Mouse (Mus musculus): ENCODE measurements around the gene Ipcef1. TPM values are rescaled to one million over a fixed set of nuclear protein-coding genes. Genes with fewer than 3 reads are reported as not detected.
"Not testable (repeated sequence)": the region's sequence is repeated elsewhere in the genome, so short reads cannot be mapped to it uniquely, and the experiment has no call there.

Ipcef1 gene
- polyA plus RNA-seq, 1 experiment from 2014 or later: 0.11 TPM

GRCm38 (mm10) chr10:7004980-7005538 is 47.2 kb downstream of the Ipcef1 start:
- Histone ChIP-seq H3K4me1 (ENCODE audit: insufficient read depth) (no peaks in the 10 kb centered on the region), H3K27me3 (ENCODE audit: insufficient read depth, low read length) (no peaks in the 10 kb centered on the region), H3K9ac (no peak overlapping the region), H3K4me3 (ENCODE audit: low read depth, low read length) (no peak overlapping the region), H3K27ac (ENCODE audit: low read depth) (no peak overlapping the region), H3K36me3 (ENCODE audit: insufficient read depth) (no peaks in the 10 kb centered on the region), H3K4me2 (no peak overlapping the region), H3K9me3 (ENCODE audit: low read depth, low read length) (no peaks in the 10 kb centered on the region)
- DNase-seq: peak; percentile 17
- no peak for TF ChIP-seq CTCF (IDR thresholded peaks at IDR 0.05; ENCODE audit: low read depth)
- ATAC-seq (ENCODE audit: insufficient read depth): no peak
- WGBS: 45% methylated on average over 5 of the region's 5 CpGs

GRCm38 (mm10) chr10:7003898-7004297 is 48.4 kb downstream of the Ipcef1 start:
- not testable (repeated sequence) for H3K9ac ChIP-seq; H3K4me2 ChIP-seq; H3K4me3 ChIP-seq (ENCODE audit: low read depth, low read length); H3K9me3 ChIP-seq (ENCODE audit: low read depth, low read length); DNase-seq; H3K36me3 ChIP-seq (ENCODE audit: insufficient read depth); H3K27ac ChIP-seq (ENCODE audit: low read depth); ATAC-seq (ENCODE audit: insufficient read depth); H3K27me3 ChIP-seq (ENCODE audit: insufficient read depth, low read length); H3K4me1 ChIP-seq (ENCODE audit: insufficient read depth)

- 77% methylated on average over 3 of the region's 3 CpGs for WGBS
- no peak overlapping the region for H3K27ac ChIP-seq (ENCODE audit: low read depth)
- no peak for TF ChIP-seq CTCF (IDR thresholded peaks at IDR 0.05; ENCODE audit: low read depth)
- H3K36me3 ChIP-seq (ENCODE audit: insufficient read depth): no peaks in the 10 kb centered on the region
- H3K9ac ChIP-seq: no peak overlapping the region
- ATAC-seq (ENCODE audit: insufficient read depth): no peak
- DNase-seq: no peak
- H3K4me3 ChIP-seq (ENCODE audit: low read depth, low read length): no peak overlapping the region
- H3K27me3 ChIP-seq (ENCODE audit: insufficient read depth, low read length): no peaks in the 10 kb centered on the region
- H3K4me1 ChIP-seq (ENCODE audit: insufficient read depth): no peaks in the 10 kb centered on the region
- H3K9me3 ChIP-seq (ENCODE audit: low read depth, low read length): no peaks in the 10 kb centered on the region
- H3K4me2 ChIP-seq: no peak overlapping the region
These were observed 52.9 kb downstream of the Ipcef1 start for GRCm38 (mm10) chr10:6999355-6999754.

- DNase-seq: no peak
- WGBS: 83% methylated on average over 4 of the region's 4 CpGs
These were observed 53.6 kb downstream of the Ipcef1 start for GRCm38 (mm10) chr10:6998576-6999250.

GRCm38 (mm10) chr10:6996895-6997294 is 55.4 kb downstream of the Ipcef1 start:
- TF ChIP-seq CTCF (IDR thresholded peaks at IDR 0.05; ENCODE audit: low read depth): no peak
- H3K4me1 ChIP-seq (ENCODE audit: insufficient read depth): no peaks in the 10 kb centered on the region
- no peak overlapping the region for H3K27ac ChIP-seq (ENCODE audit: low read depth)
- H3K27me3 ChIP-seq (ENCODE audit: insufficient read depth, low read length): no peaks in the 10 kb centered on the region
- H3K9me3 ChIP-seq (ENCODE audit: low read depth, low read length): no peaks in the 10 kb centered on the region
- no peak overlapping the region for H3K9ac ChIP-seq
- WGBS: 65% methylated on average over 3 of the region's 3 CpGs
- H3K36me3 ChIP-seq (ENCODE audit: insufficient read depth): no peaks in the 10 kb centered on the region
- DNase-seq (no peak), ATAC-seq (ENCODE audit: insufficient read depth) (no peak)
- no peak overlapping the region for H3K4me3 ChIP-seq (ENCODE audit: low read depth, low read length)
- H3K4me2 ChIP-seq: no peak overlapping the region

More at GRCm38 (mm10) chr10:6998576-6999250, 53.6 kb downstream of the Ipcef1 start:
- no peaks in the 10 kb centered on the region for H3K36me3 ChIP-seq (ENCODE audit: insufficient read depth)
- H3K27me3 ChIP-seq (ENCODE audit: insufficient read depth, low read length): no peaks in the 10 kb centered on the region
- no peaks in the 10 kb centered on the region for H3K4me1 ChIP-seq (ENCODE audit: insufficient read depth)
- no peak for ATAC-seq (ENCODE audit: insufficient read depth)
- no peak overlapping the region for H3K4me3 ChIP-seq (ENCODE audit: low read depth, low read length)
- no peaks in the 10 kb centered on the region for H3K9me3 ChIP-seq (ENCODE audit: low read depth, low read length)
- TF ChIP-seq CTCF (IDR thresholded peaks at IDR 0.05; ENCODE audit: low read depth): no peak
- H3K27ac ChIP-seq (ENCODE audit: low read depth): no peak overlapping the region
- H3K4me2 ChIP-seq: no peak overlapping the region
- no peak overlapping the region for H3K9ac ChIP-seq

- 82% methylated on average over 1 of the region's 1 CpGs for WGBS
- no peak overlapping the region for H3K4me2 ChIP-seq
- no peaks in the 10 kb centered on the region for H3K9me3 ChIP-seq (ENCODE audit: low read depth, low read length)
These were observed 63.7 kb downstream of the Ipcef1 start for GRCm38 (mm10) chr10:6988555-6988954.

GRCm38 (mm10) chr10:6987399-6988098 is 64.7 kb downstream of the Ipcef1 start:
- DNase-seq (peak; percentile 28), ATAC-seq (ENCODE audit: insufficient read depth) (peak; percentile 60)
- 58% methylated on average over 4 of the region's 4 CpGs for WGBS
- no peak overlapping the region for H3K9ac ChIP-seq
- no peak for TF ChIP-seq CTCF (IDR thresholded peaks at IDR 0.05; ENCODE audit: low read depth)
- H3K27ac ChIP-seq (ENCODE audit: low read depth): no peak overlapping the region
- H3K9me3 ChIP-seq (ENCODE audit: low read depth, low read length): no peaks in the 10 kb centered on the region
- no peak overlapping the region for H3K4me2 ChIP-seq
- H3K4me1 ChIP-seq (ENCODE audit: insufficient read depth): no peaks in the 10 kb centered on the region
- no peaks in the 10 kb centered on the region for H3K27me3 ChIP-seq (ENCODE audit: insufficient read depth, low read length)
- no peak overlapping the region for H3K4me3 ChIP-seq (ENCODE audit: low read depth, low read length)
- H3K36me3 ChIP-seq (ENCODE audit: insufficient read depth): no peaks in the 10 kb centered on the region

More at GRCm38 (mm10) chr10:6988555-6988954, 63.7 kb downstream of the Ipcef1 start:
- no peaks in the 10 kb centered on the region for H3K36me3 ChIP-seq (ENCODE audit: insufficient read depth)
- DNase-seq: no peak
- TF ChIP-seq CTCF (IDR thresholded peaks at IDR 0.05; ENCODE audit: low read depth): no peak
- H3K9ac ChIP-seq: no peak overlapping the region
- no peaks in the 10 kb centered on the region for H3K4me1 ChIP-seq (ENCODE audit: insufficient read depth)
- no peak overlapping the region for H3K27ac ChIP-seq (ENCODE audit: low read depth)
- no peak overlapping the region for H3K4me3 ChIP-seq (ENCODE audit: low read depth, low read length)
- no peak for ATAC-seq (ENCODE audit: insufficient read depth)
- H3K27me3 ChIP-seq (ENCODE audit: insufficient read depth, low read length): no peaks in the 10 kb centered on the region
